Mouse (Mus musculus) myocyte (in vitro differentiated cells): ENCODE measurements around the gene Tnfsf10.

Experiments used
- CEBPB ChIP-seq: IDR thresholded peaks from 2 replicates; pipeline ENCODE4 v1.6.1; 2011; ENCODE audit warnings: mild to moderate bottlenecking, moderate library complexity; ENCODE audit not compliant: poor library complexity, insufficient read depth, severe bottlenecking
- E2F4 ChIP-seq: IDR thresholded peaks from one replicate; pipeline ENCODE4 v1.6.1; 2011; ENCODE audit warnings: mild to moderate bottlenecking, control low read depth, moderate library complexity; ENCODE audit not compliant: insufficient read depth
- MAX ChIP-seq: IDR thresholded peaks from one replicate; pipeline ENCODE4 v1.6.1; 2011; ENCODE audit warnings: low read depth, mild to moderate bottlenecking, control low read depth
- MYOD1 ChIP-seq, 3 experiments: IDR thresholded peaks; one replicate each; pipeline ENCODE4 v1.6.1; 2011; ENCODE audit warnings: control low read depth in 2 of 3, low read depth in 2 of 3, mild to moderate bottlenecking in 2 of 3, moderate library complexity in 1 of 3; ENCODE audit not compliant: insufficient read length in 2 of 3, control insufficient read depth in 1 of 3
- MYOG ChIP-seq, 3 experiments: IDR thresholded peaks; one replicate each; pipeline ENCODE4 v1.6.1; 2011; ENCODE audit warnings: control low read depth in 2 of 3, low read depth in 2 of 3, mild to moderate bottlenecking in 2 of 3; ENCODE audit not compliant: insufficient read length in 2 of 3, control insufficient read depth in 1 of 3, insufficient read depth in 1 of 3
- POLR2A ChIP-seq: IDR thresholded peaks from one replicate; pipeline ENCODE4 v1.6.1; 2011; ENCODE audit warnings: low read depth, mild to moderate bottlenecking, control low read depth, moderate library complexity; ENCODE audit not compliant: insufficient read length
- POLR2AphosphoS2 ChIP-seq: IDR thresholded peaks from one replicate; pipeline ENCODE4 v1.6.1; 2011; ENCODE audit warnings: low read depth, control low read depth; ENCODE audit not compliant: insufficient read length
- REST ChIP-seq: IDR thresholded peaks from one replicate; pipeline ENCODE4 v1.6.1; 2011; ENCODE audit warnings: mild to moderate bottlenecking, control low read depth, moderate library complexity; ENCODE audit not compliant: insufficient read depth, insufficient read length
- SRF ChIP-seq: IDR thresholded peaks from one replicate; pipeline ENCODE4 v1.6.1; 2011; ENCODE audit warnings: low read depth; ENCODE audit not compliant: control insufficient read depth, insufficient read length
- TCF12 ChIP-seq: IDR thresholded peaks from one replicate; pipeline ENCODE4 v1.6.1; 2011; ENCODE audit warnings: mild to moderate bottlenecking, control low read depth; ENCODE audit not compliant: poor library complexity, insufficient read depth, severe bottlenecking
- TCF3 ChIP-seq: IDR thresholded peaks from one replicate; pipeline ENCODE4 v1.6.1; 2011; ENCODE audit warnings: low read depth, control low read depth; ENCODE audit not compliant: insufficient read length
- USF1 ChIP-seq: IDR thresholded peaks from one replicate; pipeline ENCODE4 v1.6.1; 2011; ENCODE audit warnings: low read depth, mild to moderate bottlenecking, control low read depth, moderate library complexity

GRCm38 (mm10) chr3:27270160-27270962, 46.5 kb upstream of the Tnfsf10 start:
- TF ChIP-seq POLR2A (no peak), POLR2AphosphoS2 (no peak), E2F4 (no peak), MYOD1 (IDR thresholded peaks at IDR 0.05; ENCODE audit: control insufficient read depth in 1 of 3, insufficient read length in 2 of 3, low read depth in 2 of 3) (no peak), USF1 (no peak), MAX (no peak), CEBPB (no peak), MYOG (IDR thresholded peaks at IDR 0.05; ENCODE audit: control insufficient read depth in 1 of 3, insufficient read depth in 1 of 3, insufficient read length in 2 of 3, low read depth in 2 of 3) (no peak), TCF12 (no peak), REST (no peak), SRF (no peak), TCF3 (no peak)
